Mouse (Mus musculus) c-Kit-positive CD71-negative TER-119-negative erythroid progenitor cells, embryonic 14.5 days (primary cell): ENCODE results near the gene Gm33543.

ENCODE experiments used
- DNase-seq: peaks from one replicate; pipeline ENCODE4 v3.0.0-alpha.2; 2013; ENCODE audit warnings: low read depth

Gm33543 gene

GRCm38 (mm10) chr10:95842789-95843637 is at the start of gene Gm33543:
Gene Gm33543, minus strand, starts transcription at chr10:95842930.
- DNase-seq, result no peak

- no peak for DNase-seq
Measured at GRCm38 (mm10) chr10:95892132-95892531, 49.4 kb upstream of the Gm33543 start.

- no peak for DNase-seq
Measured at GRCm38 (mm10) chr10:95891214-95891960, 48.7 kb upstream of the Gm33543 start.

- no peak for DNase-seq
Measured at GRCm38 (mm10) chr10:95883761-95884517, 41.2 kb upstream of the Gm33543 start.

- DNase-seq, result no peak
Measured at GRCm38 (mm10) chr10:95882036-95882435, 39.3 kb upstream of the Gm33543 start.

- DNase-seq, result no peak
Measured at GRCm38 (mm10) chr10:95879983-95880934, 37.5 kb upstream of the Gm33543 start.

GRCm38 (mm10) chr10:95870782-95871181 is 28.1 kb upstream of the Gm33543 start:
- DNase-seq, result no peak

GRCm38 (mm10) chr10:95868348-95868747 is 25.6 kb upstream of the Gm33543 start:
- DNase-seq, result no peak

GRCm38 (mm10) chr10:95867596-95867995 is 24.9 kb upstream of the Gm33543 start:
- no peak for DNase-seq

- no peak for DNase-seq
Measured at GRCm38 (mm10) chr10:95864349-95865124, 21.8 kb upstream of the Gm33543 start.

GRCm38 (mm10) chr10:95862664-95863063 is 19.9 kb upstream of the Gm33543 start:
- no peak for DNase-seq

GRCm38 (mm10) chr10:95858164-95858563 is 15.4 kb upstream of the Gm33543 start:
- DNase-seq, result peak; percentile 47

- no peak for DNase-seq
Measured at GRCm38 (mm10) chr10:95855411-95855810, 12.7 kb upstream of the Gm33543 start.

- DNase-seq, result no peak
Measured at GRCm38 (mm10) chr10:95850504-95850903, 7.8 kb upstream of the Gm33543 start.

- DNase-seq, result no peak
Measured at GRCm38 (mm10) chr10:95846739-95847138, 4.0 kb upstream of the Gm33543 start.

GRCm38 (mm10) chr10:95846281-95846680 is 3.6 kb upstream of the Gm33543 start:
- DNase-seq, result no peak

- no peak for DNase-seq
Measured at GRCm38 (mm10) chr10:95843878-95844277, 1.1 kb upstream of the Gm33543 start.

GRCm38 (mm10) chr10:95841241-95841640 is 1.5 kb downstream of the Gm33543 start:
- no peak for DNase-seq

GRCm38 (mm10) chr10:95839803-95840202 is 2.9 kb downstream of the Gm33543 start:
- no peak for DNase-seq

GRCm38 (mm10) chr10:95839036-95839435 is 3.7 kb downstream of the Gm33543 start:
- no peak for DNase-seq
